Mouse (Mus musculus) heart, postnatal 0 days (tissue): ENCODE measurements at regions not wholly inside any gene's neighbourhood (a gene's known extent, or its start where the extent isn't known, plus 50 kb on each side); places are given as distances from the start of the nearest gene placed in this dataset.

Experiments
- ATAC-seq: fragments of 200-750 bp; cut with Nextera tagmentation; 2 replicates; pipeline ENCODE4 v1.8.0; 2017; ENCODE audit warnings: low read depth, moderate number of reproducible peaks, moderate library complexity; ENCODE audit not compliant: insufficient read depth
- DNase-seq: peaks from one replicate; pipeline ENCODE4 v3.0.0-alpha.2; 2016; ENCODE audit warnings: low spot score
- H3K27ac ChIP-seq: fragments of 300-500 bp; sonication (generic); 2 replicates; pipeline ENCODE4 v1.5.1; 2014; ENCODE audit warnings: low read depth, mild to moderate bottlenecking
- H3K27me3 ChIP-seq: fragments of 300-500 bp; sonication (generic); 2 replicates; pipeline ENCODE4 v1.6.1; 2014; ENCODE audit warnings: low read length, mixed read lengths; ENCODE audit not compliant: control insufficient read depth, insufficient read depth
- H3K36me3 ChIP-seq: fragments of 300-500 bp; sonication (generic); replicated peaks from 2 replicates; pipeline ENCODE4 v1.6.1; 2014; ENCODE audit warnings: low read length, mixed read lengths; ENCODE audit not compliant: control insufficient read depth, insufficient read depth
- H3K4me1 ChIP-seq: fragments of 300-500 bp; sonication (generic); 2 replicates; pipeline ENCODE4 v1.6.1; 2014; ENCODE audit warnings: antibody characterized with exemption; ENCODE audit not compliant: control insufficient read depth, insufficient read depth
- H3K4me2 ChIP-seq: fragments of 300-500 bp; sonication (generic); 2 replicates; pipeline ENCODE4 v1.6.1; 2014; ENCODE audit warnings: low read depth, mild to moderate bottlenecking, low read length, moderate library complexity
- H3K4me3 ChIP-seq: fragments of 300-500 bp; sonication (generic); 2 replicates; pipeline ENCODE4 v1.5.1; 2014; ENCODE audit warnings: low read depth, low read length
- H3K9ac ChIP-seq: fragments of 300-500 bp; sonication (generic); replicated peaks from 2 replicates; pipeline ENCODE4 v1.6.1; 2014; ENCODE audit warnings: low read depth, low read length, mixed read lengths
- H3K9me3 ChIP-seq: fragments of 300-500 bp; sonication (generic); replicated peaks from 2 replicates; pipeline ENCODE4 v1.6.1; 2016; ENCODE audit warnings: low read length; ENCODE audit not compliant: control insufficient read depth
- CTCF ChIP-seq: IDR thresholded peaks from 2 replicates; pipeline ENCODE4 v1.5.1; 2016; ENCODE audit warnings: antibody characterized with exemption, control low read depth, low read depth
- EP300 ChIP-seq: IDR thresholded peaks from 2 replicates; pipeline ENCODE4 v1.6.1; 2016; ENCODE audit warnings: antibody characterized with exemption, low read depth
- WGBS: fragments of 180-500 bp; shearing (Covaris S2); extraction: QIAGEN DNeasy Blood & Tissue Kit; methylation state at CpG from one replicate; pipeline ENCODE4 v1.1.7; 2014; 5-methylcytosine and 5-hydroxymethylcytosine counted together

GRCm38 (mm10) chr8:49529294-49529693, 685.5 kb upstream of the Tenm3 start:
- WGBS: 59% methylated on average over 4 of the region's 4 CpGs
- H3K27me3 ChIP-seq: no peaks in the 10 kb centered on the region
- H3K27ac ChIP-seq: no peak overlapping the region
- H3K36me3 ChIP-seq: no peaks in the 10 kb centered on the region
- DNase-seq (no peak), ATAC-seq (no peak)
- no peak overlapping the region for H3K4me2 ChIP-seq
- no peak overlapping the region for H3K9ac ChIP-seq
- H3K9me3 ChIP-seq: no peaks in the 10 kb centered on the region
- TF ChIP-seq CTCF (peak; percentile 50), EP300 (no peak)
- no peak overlapping the region for H3K4me3 ChIP-seq
- no peaks in the 10 kb centered on the region for H3K4me1 ChIP-seq

DNA sequence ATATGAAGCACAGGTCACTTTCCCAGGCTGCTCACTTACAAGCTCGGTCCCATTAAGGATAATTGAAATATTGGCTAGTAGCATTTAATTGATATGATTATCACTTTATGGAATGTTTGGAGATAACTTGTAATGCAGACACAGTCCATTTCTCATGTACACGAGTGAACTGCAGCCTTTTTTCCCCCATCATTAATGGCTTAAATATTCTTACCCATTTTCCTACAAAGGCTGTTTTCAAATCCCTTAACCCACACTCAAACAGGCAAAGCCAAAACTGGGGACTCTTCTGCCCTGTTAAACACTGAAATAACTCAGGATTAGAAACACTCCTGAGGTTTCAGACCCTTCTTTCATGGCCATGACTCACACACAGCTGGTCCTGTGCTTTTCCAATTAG, 649.2 kb upstream of the Tenm3 start:
- WGBS: 54% methylated on average over 2 of the region's 2 CpGs
- ATAC-seq: no peak
- TF ChIP-seq CTCF (no peak), EP300 (no peak)
- no peak overlapping the region for H3K9ac ChIP-seq
- no peak for DNase-seq
- no peaks in the 10 kb centered on the region for H3K36me3 ChIP-seq
- no peaks in the 10 kb centered on the region for H3K4me1 ChIP-seq
- no peak overlapping the region for H3K4me2 ChIP-seq
- no peak overlapping the region for H3K4me3 ChIP-seq
- H3K27ac ChIP-seq: no peak overlapping the region
- H3K27me3 ChIP-seq: no peaks in the 10 kb centered on the region
- H3K9me3 ChIP-seq: no peaks in the 10 kb centered on the region

- no peak for TF ChIP-seq EP300
- no peak for TF ChIP-seq CTCF
- Histone ChIP-seq H3K4me2 (no peak overlapping the region), H3K9me3 (no peaks in the 10 kb centered on the region), H3K36me3 (no peaks in the 10 kb centered on the region), H3K4me3 (no peak overlapping the region), H3K27ac (no peak overlapping the region), H3K27me3 (no peaks in the 10 kb centered on the region), H3K4me1 (no peaks in the 10 kb centered on the region), H3K9ac (no peak overlapping the region)
- DNase-seq: no peak
- ATAC-seq: no peak
- WGBS: 72% methylated on average over 4 of the region's 4 CpGs
Measured at GRCm38 (mm10) chr8:49485284-49485683, 641.5 kb upstream of the Tenm3 start.

GRCm38 (mm10) chr8:49481476-49481992, 637.8 kb upstream of the Tenm3 start:
- no peak overlapping the region for H3K9ac ChIP-seq
- DNase-seq: no peak
- no peak overlapping the region for H3K27ac ChIP-seq
- no peaks in the 10 kb centered on the region for H3K36me3 ChIP-seq
- ATAC-seq: no peak
- TF ChIP-seq EP300: no peak
- no peak for TF ChIP-seq CTCF
- no peaks in the 10 kb centered on the region for H3K4me1 ChIP-seq
- H3K4me3 ChIP-seq: no peak overlapping the region
- no peaks in the 10 kb centered on the region for H3K9me3 ChIP-seq
- no peak overlapping the region for H3K4me2 ChIP-seq
- 85% methylated on average over 6 of the region's 6 CpGs for WGBS
- H3K27me3 ChIP-seq: no peaks in the 10 kb centered on the region

DNA sequence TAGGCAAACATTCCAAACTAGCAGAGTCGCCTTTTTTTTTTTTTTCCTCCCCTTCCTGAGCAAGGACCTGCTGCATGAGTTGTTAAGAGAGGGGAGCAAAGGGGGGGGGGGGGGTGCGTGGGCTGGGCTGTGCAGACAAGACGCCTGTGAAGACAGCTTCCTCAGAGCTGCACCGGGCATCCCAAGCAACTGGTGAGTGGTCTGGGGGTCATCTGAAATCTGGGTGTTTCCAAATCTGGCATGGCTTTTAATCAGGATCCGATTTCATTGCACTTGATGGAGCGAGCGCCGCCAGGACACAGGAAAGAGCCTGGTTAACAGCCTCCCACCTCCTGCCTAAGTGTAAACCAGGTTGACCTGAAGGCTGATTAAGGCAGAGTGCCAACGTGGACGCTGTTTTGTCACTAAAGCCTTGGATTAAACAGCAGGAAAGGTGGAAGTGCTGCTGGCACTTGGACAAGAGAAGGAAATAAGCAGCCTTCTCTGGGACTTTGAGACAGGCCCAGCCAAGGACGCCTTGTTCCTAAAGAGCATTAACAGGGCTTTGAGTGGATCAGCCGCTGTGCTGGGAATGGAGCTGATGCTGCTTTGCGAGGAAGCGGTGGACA, 622.3 kb upstream of the Tenm3 start:
- DNase-seq (no peak), ATAC-seq (no peak)
- no peak overlapping the region for H3K9ac ChIP-seq
- H3K4me2 ChIP-seq: peak overlapping the region; percentile 22
- no peak for TF ChIP-seq CTCF
- TF ChIP-seq EP300: no peak
- no peaks in the 10 kb centered on the region for H3K9me3 ChIP-seq
- H3K36me3 ChIP-seq: no peaks in the 10 kb centered on the region
- no peaks in the 10 kb centered on the region for H3K4me1 ChIP-seq
- 17% methylated on average over 14 of the region's 14 CpGs for WGBS
- H3K27ac ChIP-seq: no peak overlapping the region
- H3K27me3 ChIP-seq: no peaks in the 10 kb centered on the region
- H3K4me3 ChIP-seq: no peak overlapping the region

DNA sequence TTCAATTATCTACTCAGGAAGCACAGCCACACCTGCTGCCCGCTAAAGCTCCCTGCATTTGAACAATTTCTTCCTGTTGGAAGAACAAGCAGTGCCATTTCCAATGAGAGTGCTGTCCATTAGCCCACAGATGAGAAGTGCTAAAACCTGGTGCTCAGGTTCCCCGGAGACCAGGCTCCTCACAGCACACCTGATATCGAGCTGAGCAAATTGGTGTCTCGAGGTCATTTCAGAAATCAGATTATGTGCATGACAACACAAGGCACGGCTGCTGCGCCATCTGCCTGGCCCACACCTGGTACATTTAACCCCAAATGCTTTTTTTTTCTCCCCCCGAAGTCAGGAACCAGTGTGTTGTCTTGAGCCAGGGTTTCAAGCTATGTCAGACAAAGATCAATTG, 621.3 kb upstream of the Tenm3 start:
- no peak overlapping the region for H3K27ac ChIP-seq
- no peak overlapping the region for H3K9ac ChIP-seq
- TF ChIP-seq CTCF: no peak
- no peak for TF ChIP-seq EP300
- DNase-seq (no peak), ATAC-seq (no peak)
- H3K36me3 ChIP-seq: no peaks in the 10 kb centered on the region
- H3K4me2 ChIP-seq: no peak overlapping the region
- no peak overlapping the region for H3K4me3 ChIP-seq
- no peaks in the 10 kb centered on the region for H3K27me3 ChIP-seq
- H3K4me1 ChIP-seq: no peaks in the 10 kb centered on the region
- H3K9me3 ChIP-seq: no peaks in the 10 kb centered on the region
- 77% methylated on average over 7 of the region's 7 CpGs for WGBS
